Mouse (Mus musculus) ovary, postnatal 10 days (tissue): Measurements from ENCODE around the gene Slc30a1.

Experiments used
- DNase-seq: peaks from one replicate; pipeline ENCODE4 v3.0.0; 2022; ENCODE audit warnings: low spot score

Slc30a1 gene

GRCm38 (mm10) chr1:191945341-191945740 is 38.8 kb downstream of the Slc30a1 start:
- DNase-seq: no peak

GRCm38 (mm10) chr1:191945756-191946155 is 39.2 kb downstream of the Slc30a1 start:
- DNase-seq: no peak

- no peak for DNase-seq
Measured at GRCm38 (mm10) chr1:191946261-191946660, 39.7 kb downstream of the Slc30a1 start.

GRCm38 (mm10) chr1:191946835-191947234 is 40.3 kb downstream of the Slc30a1 start:
- DNase-seq: no peak

- no peak for DNase-seq
Measured at GRCm38 (mm10) chr1:191947796-191948195, 41.2 kb downstream of the Slc30a1 start.

GRCm38 (mm10) chr1:191948600-191948999 is 42.0 kb downstream of the Slc30a1 start:
- no peak for DNase-seq

- DNase-seq: no peak
Measured at GRCm38 (mm10) chr1:191950611-191951010, 44.0 kb downstream of the Slc30a1 start.

- DNase-seq: no peak
Measured at GRCm38 (mm10) chr1:191952733-191953335, 46.3 kb downstream of the Slc30a1 start.

GRCm38 (mm10) chr1:191955101-191955500 is 48.5 kb downstream of the Slc30a1 start:
- no peak for DNase-seq

GRCm38 (mm10) chr1:191956261-191956660 is 49.7 kb downstream of the Slc30a1 start:
- DNase-seq: no peak

- no peak for DNase-seq
Measured at GRCm38 (mm10) chr1:191956871-191957270, 50.3 kb downstream of the Slc30a1 start.

GRCm38 (mm10) chr1:191957321-191957720 is 50.8 kb downstream of the Slc30a1 start:
- DNase-seq: no peak

GRCm38 (mm10) chr1:191960946-191961345 is 54.4 kb downstream of the Slc30a1 start:
- no peak for DNase-seq
